Mouse (Mus musculus) right cerebral cortex, postnatal 25 days (tissue): ENCODE measurements at regions not wholly inside any gene's neighbourhood (a gene's known extent, or its start where the extent isn't known, plus 50 kb on each side); places are given as distances from the start of the nearest gene placed in this dataset.
A peak's percentile ranks its signal among the peaks of the same experiment; 100 is the strongest.

Experiments used
- DNase-seq: peaks from one replicate; pipeline ENCODE4 v3.0.0; 2022

DNA sequence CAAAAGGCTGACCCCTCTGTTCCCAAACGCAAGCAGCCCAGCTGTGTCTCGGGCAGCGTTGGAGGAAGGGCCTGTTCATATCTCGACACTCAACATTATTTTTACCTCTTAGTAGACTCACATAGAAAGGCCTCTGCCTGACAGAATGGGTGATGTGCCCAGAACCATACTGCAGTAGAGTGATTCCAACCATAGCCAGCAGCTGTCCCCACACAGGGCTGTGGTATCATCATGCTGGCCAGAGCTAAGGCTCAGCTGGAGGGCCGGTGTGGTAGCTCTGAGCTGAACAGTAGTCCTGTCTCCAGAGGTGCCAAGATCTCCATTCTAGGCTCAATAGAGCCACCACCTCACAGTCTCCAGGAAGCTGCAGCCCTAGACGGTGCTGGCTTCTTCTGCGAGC is 437.3 kb downstream of the Matn1 start:
- no peak for DNase-seq

DNA sequence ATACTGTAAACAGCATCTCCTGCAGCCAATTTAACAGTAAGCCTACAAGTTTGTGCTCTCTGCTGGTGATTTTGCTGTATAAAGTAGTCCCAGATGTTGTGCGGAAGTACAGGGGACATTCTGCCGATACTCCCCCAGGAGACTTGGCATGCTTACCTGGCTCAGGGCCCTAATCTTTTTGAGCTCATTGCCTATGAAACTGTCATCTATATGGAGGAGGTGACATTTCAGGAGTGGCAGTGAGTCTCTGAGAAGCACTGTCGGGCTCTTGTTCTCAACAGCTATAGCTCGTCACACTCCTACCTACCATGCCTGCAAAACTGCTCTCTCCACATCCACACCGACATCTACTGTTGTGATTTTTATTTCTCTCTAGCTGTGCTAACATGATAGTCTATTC is 439.7 kb downstream of the Matn1 start:
- DNase-seq = peak; percentile 44

DNA sequence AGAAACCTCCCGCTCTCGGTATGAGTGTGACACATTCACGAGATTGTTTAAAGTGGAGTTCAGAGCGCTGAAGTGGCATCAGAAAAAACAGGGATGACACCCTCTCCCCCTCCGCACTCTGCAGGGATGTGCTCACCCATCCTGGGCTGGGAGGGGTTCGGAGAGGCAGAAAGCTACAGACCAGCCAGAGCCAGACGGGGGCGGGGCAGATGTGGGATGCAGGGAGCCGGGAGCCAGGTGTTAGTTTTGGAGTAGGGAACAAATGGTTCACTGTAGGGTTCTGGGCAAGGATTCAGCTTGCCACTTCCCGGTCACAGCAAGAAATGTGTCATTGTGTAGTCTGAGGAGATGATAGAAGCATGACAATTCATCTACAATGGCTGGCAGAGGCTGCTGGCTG is 442.8 kb downstream of the Matn1 start:
- peak; percentile 14 for DNase-seq

DNA sequence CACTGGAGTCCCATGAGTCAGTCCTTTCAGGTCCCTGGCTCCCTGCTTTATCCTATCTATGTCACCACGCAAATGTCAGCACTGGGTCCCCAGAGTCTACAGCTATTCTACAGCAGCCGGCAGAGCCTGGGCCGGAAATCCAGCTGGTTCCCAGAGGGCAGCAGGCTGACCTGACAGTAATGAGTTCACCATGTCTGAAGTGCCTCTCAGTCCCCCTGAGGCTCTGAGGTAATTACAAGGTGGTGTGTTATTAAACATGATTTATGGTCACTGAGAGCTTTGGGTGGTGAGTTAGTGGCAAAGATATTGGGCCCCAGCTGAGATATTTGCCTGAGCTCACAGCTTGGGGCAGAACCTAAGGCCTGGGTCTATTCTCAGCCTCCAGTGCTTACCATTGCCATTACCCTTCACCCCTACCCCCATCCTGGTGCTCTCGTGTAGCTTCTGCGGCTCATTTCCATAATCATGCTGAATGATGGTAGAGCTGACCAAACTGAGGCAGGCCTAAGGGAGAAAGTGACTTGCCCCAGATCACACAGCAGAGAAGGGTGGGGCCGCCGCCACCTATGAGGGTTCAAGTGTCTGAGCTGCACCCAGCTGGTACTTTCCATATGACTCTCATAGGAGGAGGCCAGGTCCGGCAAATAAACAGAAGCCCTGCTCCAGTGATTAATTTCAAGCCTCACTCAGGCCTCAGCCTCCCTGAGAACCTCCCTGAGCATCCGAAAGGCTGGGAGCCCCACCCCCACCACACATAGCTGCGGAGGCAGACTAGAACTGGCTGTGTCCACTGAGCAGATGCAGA is 446.8 kb downstream of the Ptpru start:
- DNase-seq = no peak

DNA sequence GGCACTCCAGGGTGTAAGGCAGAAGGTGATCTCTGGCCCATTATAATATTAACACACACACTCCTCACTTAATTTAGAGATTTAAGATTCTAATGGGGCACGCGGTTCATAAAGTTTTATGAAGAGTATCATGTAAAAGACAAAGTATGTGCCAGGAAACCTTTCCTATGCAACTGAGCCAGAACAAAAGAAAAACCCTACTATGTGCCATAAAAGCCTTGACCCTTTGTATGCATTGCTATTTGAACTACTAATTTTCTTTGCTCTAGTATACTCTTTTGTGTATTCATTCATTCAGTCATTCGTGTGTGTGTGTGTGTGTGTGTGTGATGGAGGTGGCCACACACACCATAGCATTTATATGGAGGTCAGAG is 446.2 kb downstream of the Ptpru start:
- no peak for DNase-seq

DNA sequence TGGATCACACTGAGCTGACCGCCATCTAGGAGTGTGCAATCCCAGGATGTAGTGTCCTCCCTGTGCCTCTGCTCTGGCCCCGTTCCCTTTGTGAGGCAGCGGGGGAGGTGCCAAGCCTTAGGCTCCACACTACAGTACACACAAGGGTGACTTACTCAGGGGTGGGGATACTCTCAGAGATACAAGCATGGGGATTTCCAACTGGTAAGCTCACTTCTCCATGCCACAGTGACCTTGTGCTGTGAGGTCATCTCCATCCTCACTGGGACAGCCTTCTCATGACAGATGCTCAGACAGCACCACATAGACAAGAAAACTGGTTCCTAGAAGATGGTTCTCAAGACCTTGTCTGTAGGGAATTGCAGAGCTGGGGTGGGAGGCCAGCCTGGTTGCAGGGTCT is 445.6 kb downstream of the Ptpru start:
- DNase-seq = no peak

DNA sequence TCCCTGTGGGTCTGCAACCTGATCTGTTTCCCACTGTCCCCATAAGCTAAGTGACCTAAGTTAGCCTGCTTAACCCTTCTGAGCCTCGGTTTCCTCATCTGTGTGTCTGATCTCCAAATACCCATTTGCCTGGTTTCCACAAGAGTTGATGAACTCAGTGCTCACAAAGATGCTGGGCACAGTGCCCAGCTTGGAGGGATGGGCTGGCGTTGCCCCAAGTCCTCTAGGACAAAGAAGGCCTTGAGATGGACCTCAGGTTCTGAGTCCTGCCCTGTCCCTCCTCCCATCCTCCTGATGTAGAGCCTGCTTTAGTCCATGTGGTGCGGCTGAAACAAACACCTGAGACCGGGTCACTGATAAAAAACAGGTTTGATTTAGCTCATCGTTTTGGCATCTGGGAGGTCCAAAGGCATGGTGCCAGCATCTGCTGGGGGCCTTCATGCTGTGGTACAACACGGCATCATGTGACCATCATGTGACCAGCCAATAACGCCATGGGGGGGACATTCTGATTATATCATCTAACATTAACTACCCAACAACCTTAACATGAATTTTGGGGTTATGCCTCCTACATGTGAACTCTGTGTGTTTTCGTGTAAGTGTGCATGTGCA is 441.8 kb downstream of the Ptpru start:
- DNase-seq = no peak

DNA sequence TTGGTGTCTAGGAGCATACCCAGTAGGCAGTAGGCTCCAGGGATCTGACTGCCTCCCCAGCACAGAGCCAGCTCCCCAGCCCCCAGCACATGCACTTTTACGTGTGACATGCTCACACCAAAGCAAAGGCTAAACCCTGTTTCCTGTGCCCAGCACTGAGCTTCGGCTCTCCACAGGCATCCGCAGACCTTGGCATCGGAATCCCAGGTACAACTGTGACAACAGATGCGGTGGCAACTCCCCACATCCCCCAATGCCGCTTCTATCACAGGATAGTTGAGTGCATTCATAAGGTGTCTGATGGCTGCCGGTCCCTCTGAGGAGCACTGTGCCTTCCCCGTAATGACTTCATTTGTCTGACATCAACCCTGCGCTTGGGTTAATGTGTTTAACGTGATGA is 440.9 kb downstream of the Ptpru start:
- no peak for DNase-seq

DNA sequence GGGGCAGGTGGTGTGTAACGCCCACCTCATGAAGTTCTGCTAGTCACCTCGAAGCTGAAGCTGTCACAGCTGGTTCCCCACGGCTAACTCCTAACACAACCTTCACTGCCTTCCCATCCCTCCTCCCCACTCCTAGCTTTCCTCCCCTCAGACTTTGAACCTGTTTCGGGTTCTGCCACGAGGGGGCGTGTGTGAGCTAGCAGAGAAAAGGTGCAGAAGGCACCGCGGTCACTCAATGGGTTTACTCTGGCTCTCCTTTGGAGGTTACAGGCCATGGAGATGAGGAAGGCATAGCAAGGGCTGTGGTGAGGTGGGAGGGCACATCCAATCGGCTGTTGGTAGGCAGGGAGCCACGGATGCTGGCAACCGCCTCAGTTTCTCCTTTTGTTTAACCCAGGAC is 437.3 kb downstream of the Ptpru start:
- no peak for DNase-seq

DNA sequence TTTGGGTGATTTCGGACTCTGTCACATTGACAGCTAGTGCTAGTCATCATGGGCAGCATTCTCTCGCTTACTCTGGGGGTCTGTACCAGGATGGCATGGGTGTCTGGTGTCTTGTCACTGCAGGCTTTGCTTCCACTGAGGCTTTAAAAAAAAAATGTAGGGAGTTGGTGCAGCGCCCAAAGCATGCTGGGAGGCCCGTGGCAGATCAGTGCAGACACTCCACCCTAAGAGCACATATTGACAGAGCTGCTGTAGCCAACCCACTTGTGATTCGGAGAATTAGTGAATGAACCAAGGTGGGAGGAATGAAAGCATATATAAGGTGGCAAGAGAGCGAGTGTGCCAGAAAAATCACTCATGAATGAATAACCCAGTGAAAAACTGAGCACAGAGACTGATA is 436.8 kb downstream of the Ptpru start:
- DNase-seq = no peak

DNA sequence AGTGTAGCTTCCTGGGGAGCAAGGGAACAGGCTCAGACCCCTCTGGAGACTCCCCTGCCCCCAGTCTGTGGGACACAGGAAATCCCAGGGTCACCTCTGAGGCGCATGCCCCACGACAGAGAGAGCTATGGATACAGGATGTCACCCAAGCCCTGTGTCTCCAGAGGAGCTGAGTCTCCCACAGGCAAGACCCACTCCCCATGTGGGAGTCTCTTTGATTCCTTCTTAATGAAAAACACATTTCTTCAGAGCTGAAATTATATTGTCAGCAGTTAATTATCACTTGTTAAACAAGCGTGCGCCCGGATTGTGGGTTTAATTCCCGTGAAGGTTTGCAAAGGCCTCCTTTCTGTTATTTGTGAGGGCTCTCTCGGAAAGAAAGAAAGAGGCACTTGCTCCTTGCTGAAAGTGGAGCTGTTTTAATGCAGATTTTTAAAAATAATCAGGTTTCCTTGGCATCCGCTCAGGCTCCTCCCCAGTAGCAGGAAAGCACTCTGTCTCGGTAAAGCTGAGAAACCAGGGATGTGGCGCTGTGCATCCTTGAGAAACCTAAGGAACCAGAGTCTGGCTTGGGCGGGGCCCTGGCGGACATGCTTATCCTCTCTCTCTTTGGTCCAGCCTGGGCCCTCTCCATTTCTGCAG is 432.6 kb downstream of the Ptpru start:
- no peak for DNase-seq

DNA sequence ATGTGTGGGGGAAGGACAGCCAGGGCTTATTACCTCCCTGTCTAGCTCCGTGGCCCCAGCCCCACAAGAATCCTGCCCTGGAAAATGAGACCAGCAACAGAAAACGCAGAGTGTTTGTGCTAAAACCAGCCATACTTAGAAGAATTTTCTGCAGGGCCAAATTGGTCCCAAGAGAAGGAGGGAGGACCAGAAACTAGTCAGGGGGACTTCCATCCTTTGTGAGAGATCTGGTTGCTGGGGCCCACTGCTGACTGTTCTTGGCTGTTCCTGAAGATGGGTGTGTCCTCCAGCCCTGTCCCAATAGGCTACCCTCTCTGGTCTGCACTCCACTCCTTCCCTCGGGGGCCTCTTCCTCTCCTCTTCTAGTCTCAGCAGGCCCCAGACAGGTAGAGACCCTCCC is 430.6 kb downstream of the Ptpru start:
- no peak for DNase-seq

DNA sequence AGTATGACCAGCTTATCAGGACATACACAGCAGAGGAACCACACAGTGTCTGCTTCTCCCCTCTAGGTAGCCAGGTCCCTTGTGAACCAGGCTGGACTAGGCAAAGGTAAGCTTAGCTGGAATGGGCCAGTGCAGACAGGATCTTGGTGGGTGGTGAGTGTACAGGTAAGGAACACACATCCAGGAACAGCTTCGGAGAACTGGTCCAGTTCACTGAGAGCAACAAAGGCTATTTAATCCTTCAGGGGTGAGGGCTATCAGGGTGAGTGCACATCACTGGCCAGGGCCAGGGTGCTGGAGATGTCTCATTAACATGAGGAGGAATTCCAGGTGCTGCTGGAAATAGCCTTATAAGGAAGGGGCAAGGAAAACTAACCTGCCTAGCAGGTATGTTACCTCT is 429.4 kb downstream of the Ptpru start:
- no peak for DNase-seq

DNA sequence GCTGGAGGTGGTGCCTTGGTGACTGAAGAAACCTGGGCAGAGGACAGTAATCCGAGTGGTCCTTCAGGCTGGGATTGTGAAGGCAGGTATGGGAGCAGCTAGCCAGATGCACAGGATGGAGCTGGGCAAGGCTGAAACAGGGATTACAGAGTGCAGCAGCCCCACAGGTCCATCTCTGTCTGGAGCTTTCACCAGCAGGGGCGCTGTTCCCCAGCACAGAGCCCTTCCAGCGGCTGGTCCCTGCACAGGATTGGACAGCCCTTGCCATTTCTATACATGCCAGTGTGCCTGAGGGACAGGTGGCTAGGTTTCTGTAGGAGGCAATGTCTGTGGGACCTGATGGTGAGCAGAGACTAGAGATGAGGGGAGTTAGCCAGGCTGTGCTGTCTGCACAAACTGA is 428.3 kb downstream of the Ptpru start:
- DNase-seq = no peak

DNA sequence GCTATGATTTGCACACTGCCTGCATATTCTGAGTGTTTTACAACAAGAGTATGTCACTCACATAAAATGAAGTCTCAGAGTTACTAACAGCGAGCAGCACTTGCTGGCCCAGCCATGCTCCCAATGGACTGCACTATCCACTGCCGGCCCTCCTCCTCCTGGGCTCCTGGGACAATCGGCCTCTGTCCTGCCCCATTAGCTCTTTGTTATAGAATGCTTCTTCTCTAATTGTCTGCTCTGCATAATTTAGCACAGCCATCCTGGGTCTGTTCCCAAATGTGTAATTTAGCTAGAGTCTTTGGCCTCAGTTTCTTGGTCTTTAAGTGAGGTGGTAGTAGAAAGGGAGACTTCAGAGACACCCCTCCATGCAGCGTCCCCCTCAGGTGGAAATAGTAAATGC is 426.2 kb downstream of the Ptpru start:
- DNase-seq = no peak

DNA sequence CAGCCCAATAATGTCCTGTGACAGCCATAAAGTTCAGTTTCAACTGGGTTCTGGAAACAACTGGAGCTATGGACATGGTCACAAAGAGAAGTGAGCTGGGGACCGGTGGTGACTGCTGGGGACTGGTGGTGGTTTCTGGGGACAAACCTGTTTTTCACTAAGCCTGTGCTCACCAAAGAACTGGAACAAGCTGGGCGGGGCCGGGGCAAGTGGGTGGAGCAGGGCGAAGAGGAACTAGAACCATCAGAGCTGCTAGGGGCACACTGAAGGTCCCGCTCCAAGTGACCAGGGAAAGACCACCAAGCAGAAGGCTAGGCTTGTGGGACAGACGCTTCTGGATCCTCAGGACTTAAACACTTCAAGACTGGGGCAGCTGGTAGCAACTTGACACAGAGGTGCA is 424.7 kb downstream of the Ptpru start:
- no peak for DNase-seq

DNA sequence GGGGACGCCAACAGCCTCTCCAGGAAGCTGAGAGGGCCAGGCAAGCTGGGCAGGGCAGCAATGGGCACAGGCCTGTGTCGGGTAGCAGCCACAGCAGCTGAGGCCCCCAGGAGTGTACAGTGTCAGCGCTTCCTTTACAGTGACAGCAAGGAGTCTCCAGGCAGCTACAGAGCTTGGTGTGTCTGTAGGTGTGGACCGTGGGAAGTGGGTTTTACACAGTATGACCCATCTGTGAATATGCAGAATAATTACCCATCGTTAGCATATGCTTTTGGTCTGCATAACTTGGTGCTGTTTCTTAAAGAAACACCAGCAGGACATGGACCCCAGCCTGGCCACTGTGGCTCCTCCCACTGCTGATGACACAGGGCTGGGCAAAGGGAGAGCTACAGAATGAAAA is 422.6 kb downstream of the Ptpru start:
- no peak for DNase-seq

DNA sequence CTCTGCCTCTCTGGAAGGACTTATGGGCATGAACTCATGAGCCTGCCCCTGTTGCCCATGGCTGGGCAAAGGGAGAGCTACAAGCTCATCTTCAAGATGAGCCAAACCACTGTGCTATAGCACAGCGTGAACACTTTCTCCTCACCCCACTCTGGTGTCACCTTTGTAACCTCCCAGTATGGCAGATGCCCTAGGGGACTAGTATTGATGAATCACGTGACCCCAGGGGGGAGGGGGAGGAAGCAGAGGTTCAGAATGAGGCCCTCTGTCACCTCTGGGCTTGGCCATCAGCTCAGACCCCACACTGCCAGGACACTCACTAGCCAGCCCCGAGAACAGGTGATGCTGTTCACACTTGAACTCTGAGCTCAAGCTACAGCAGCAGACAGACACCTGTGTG is 421.9 kb downstream of the Ptpru start:
- no peak for DNase-seq

DNA sequence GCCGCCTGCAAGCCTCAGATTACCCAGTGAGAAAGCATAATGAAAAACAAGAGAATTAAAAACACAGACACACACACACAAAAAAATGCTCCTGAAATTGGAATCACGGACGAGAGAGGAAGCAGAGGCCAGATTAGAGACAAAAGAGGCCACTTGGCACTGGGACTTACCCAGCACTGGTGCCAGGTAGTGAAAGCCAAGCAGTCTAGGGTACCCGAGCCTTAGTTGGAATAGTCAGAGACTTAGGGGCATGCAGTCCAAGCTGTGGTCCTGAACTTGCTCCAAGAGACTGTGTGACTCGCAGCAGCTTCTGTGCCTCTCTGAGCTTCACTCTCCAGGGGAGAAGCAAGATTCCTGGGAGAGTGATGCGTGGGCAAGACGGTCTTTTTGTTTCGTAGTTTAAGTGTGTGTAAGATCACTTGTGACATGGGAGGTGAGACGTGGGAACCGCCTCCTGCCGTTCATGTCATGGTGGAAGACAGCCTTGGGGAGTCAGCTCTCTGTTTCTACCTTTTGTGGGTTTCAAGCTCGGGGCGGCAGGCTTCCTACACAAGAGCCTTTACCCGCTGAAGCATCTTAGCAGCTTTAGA is 420.8 kb downstream of the Ptpru start:
- no peak for DNase-seq

DNA sequence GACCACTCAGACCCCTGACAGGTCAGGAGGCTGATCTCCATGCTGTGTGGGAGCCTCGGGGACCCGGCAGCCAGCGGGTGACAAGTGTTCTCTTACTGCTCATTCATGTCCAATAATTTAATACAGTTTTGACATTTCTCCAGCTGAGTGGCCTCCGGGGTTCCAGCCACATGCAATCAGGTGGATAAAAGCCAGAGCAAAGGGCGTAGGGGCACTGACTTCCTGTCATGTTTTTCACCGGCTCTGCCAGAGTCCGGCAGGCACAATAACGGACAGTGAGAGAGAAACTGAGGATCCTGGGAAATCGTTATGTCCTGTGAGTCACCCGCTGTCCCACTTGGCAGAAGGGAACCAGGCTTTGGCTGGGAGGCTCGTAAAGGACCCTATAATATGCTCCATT is 412.8 kb downstream of the Ptpru start:
- no peak for DNase-seq

DNA sequence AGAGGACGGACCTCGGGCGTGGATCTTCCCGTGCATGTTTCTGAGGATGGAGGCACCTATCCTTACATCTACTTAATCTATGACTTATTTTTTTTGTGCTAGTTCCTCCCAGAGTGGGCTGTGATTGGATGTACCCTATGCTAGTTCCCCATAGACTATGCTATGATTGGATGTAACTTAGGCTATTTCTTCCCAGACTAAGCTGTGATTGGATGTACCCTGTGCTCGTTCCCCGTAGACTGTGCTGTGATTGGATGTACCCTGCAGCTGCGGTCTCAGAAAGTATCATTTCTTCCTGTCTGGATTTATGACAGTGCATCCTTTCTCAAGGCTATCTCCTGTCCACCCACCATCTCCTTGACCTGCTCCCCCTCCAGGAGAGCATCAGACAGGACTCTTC is 410.2 kb downstream of the Ptpru start:
- DNase-seq = no peak

DNA sequence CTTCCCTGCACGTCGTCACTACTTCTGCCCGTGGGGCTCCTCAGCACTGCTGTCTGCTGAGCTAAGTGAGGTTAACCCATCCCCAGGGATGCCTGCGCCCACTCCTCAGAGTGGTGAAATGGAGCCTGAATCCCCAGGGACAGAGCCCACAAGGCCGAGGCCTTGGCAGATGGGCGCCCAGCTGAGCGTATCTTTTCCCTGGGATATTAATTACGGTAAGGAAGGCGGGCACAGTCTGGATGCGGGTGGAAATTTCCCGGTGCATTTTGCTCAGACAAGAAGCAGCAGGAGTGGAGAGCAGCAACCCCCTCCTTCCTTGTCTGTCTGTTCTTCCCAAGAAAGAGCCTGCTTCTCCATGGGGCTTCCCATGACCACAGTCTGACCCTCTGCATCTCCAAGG is 408.7 kb downstream of the Ptpru start:
- no peak for DNase-seq

DNA sequence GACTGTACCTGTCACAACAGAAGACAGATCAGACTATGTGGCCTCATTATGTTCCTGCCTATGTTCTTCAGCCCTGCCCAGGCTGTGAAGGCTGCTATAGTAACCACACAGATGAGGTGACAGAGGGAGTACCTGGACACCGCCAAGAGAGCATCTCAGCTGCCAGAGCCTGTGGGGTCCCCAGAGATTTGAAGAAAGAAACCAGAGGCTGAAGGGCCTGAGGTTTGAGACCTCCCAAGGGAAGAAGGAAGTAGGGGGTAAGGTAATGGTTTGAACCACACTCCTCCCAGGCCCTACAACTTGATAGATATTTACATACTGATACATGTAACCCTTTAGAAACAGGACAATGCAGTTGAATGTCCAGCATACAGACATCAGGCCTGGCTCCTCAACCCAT is 407.7 kb downstream of the Ptpru start:
- DNase-seq = no peak

DNA sequence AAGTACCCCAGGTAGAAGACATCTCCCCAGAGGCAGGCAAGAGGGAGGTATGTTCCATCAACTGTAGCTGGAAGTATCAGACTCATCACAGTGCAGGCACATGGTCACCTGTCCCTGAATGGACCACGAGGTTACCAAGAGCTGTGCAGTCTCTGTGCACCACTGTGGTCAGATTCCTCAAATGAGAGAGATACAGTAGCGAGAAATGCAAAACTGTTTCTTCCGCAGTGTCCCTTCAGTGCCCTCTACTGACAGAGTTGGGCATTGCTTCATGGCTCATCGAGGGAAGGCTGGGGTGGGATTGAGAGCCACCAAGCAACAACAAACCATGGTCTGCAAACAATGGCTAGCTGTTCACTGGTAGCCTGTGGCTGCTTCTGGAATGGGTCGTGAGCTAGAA is 406.9 kb downstream of the Ptpru start:
- DNase-seq = peak; percentile 72
